Mouse (Mus musculus) c-Kit-positive CD71-negative TER-119-negative erythroid progenitor cells, embryonic 14.5 days (primary cell): ENCODE data around the gene Gm2564.
"Not testable (repeated sequence)": the region's sequence is repeated elsewhere in the genome, so short reads cannot be mapped to it uniquely, and the experiment has no call there.

Experiments used
- DNase-seq: peaks from one replicate; pipeline ENCODE4 v3.0.0-alpha.2; 2013; ENCODE audit warnings: low read depth

Gm2564 gene

DNA sequence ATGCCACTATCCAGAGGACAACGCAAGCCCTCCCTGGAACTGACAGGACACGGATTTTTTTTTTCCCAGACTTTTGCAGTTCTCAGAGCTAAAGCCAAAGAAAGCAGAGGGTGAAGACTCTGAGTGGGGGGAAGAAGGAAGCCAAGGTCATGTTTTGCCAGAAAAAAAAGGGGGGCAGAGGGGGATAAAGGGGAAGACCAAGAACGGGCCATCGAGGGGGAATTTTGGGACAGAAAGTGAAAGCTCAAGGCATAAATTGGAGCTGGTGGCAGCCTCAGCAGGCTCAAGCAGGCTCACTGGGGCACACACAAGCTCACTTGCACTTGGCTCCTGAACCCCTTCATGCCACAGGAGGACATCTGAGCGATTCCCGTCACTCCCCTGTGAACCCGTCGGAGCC, at the start of gene Gm2564:
TSS of gene Gm2564 (plus strand) at position 301 of the 400 bp plus-strand sequence.
- DNase-seq = not testable (repeated sequence)

DNA sequence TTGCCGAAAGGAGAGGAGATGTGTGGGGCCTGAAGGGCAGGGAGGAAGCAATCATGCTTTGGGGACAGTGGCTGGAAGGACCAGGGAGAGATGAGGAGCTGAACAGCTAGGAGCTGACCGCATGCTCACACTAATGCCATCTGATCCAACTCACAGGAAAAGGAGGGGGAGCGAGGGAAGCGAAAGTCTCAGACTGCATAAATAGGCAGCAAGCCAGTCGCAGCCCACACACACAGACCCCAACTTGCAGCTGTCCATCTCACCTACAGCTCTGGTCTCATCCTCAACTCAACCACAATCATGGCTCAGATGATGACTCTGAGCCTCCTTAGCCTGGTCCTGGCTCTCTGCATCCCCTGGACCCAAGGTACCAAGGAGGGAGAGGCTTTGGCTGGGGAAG, 17.6 kb upstream of the Gm2564 start, which contains the start of gene Gm10591:
TSS of gene Gm10591 (plus strand) at position 301 of the 400 bp plus-strand sequence.
- DNase-seq = not testable (repeated sequence)

DNA sequence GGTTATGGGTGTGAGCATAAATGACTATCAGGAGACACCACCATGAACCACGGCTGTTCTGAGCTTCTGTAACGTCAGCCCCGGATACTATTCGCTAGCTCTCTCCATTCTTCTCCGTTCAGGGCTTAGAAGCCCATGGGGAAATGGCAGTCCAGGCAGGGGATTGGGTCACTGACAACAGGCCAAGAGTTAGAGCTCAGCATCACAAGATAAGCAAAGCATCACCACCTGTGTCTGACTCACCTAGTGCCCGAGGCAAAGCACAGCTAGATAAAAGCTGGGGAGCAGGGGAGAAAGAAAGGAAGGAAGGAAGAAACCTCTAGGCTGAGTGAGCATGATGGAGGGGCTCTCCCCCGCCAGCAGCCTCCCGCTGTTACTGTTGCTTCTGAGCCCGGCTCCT, 25.4 kb downstream of the Gm2564 start, which contains the start of gene Ccl27b:
TSS of gene Ccl27b (plus strand) at position 301 of the 400 bp plus-strand sequence.
- DNase-seq = not testable (repeated sequence)

DNA sequence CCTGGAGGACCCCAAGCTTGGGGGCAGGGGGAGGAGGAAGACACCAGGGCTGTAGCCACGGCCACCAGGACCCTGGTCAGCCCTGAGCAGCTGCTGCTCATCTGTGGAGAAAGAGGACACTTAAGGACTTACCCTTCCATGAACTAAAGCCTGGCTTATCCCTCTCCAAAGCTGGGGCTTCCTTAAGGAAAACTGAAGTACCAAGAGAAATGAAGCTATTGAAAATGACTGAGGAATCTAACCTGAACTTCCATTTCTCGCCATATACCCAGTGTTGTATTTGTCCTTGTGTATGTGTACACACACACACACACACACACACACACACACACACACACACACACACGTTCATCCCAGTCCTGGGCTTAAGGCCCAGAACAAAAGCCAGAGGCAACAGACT, 32.3 kb downstream of the Gm2564 start, which contains the start of gene Il11ra2:
TSS of gene Il11ra2 (minus strand) at position 101 of the 400 bp plus-strand sequence.
- DNase-seq = not testable (repeated sequence)

DNA sequence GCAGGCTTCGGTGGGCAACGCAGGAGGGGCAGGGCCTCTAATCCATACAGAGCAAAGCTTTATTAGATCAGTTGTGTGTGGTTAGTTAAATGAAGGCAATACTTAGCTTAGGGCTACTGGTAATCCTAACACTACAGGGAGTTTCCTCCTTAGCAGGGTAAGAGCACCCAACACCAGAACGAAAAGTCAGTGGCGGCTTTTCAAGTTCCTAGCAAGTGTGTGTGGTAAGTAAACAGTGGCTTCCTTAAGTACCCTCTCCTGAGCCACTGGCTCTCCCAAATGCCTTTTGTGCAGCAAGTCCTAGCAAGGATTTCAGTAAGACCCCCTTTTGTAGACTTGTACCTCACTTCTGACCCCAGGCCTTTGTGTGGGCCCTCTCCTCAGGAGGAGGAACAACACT, 45.9 kb downstream of the Gm2564 start:
- DNase-seq = not testable (repeated sequence)

DNA sequence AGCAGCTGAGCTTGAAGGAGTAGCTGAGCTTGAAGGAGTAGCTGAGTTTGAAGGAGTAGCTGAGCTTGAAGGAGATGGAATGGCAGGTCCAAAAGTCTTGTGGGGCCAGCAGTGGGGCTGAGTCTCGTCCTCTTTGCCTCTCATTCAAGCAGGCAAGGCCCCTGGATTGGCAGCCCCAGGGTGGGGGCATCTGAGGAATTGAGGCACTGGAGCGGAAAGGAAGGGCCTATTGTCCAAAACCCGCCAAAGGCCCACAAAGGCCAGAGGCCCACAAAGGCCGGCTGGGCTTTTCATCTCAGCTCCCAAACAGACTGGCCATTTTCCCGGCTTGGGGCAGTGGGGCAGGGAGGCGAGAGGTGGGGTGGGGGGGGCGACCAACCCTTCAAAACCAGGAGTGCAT, 49.8 kb downstream of the Gm2564 start:
- not testable (repeated sequence) for DNase-seq

DNA sequence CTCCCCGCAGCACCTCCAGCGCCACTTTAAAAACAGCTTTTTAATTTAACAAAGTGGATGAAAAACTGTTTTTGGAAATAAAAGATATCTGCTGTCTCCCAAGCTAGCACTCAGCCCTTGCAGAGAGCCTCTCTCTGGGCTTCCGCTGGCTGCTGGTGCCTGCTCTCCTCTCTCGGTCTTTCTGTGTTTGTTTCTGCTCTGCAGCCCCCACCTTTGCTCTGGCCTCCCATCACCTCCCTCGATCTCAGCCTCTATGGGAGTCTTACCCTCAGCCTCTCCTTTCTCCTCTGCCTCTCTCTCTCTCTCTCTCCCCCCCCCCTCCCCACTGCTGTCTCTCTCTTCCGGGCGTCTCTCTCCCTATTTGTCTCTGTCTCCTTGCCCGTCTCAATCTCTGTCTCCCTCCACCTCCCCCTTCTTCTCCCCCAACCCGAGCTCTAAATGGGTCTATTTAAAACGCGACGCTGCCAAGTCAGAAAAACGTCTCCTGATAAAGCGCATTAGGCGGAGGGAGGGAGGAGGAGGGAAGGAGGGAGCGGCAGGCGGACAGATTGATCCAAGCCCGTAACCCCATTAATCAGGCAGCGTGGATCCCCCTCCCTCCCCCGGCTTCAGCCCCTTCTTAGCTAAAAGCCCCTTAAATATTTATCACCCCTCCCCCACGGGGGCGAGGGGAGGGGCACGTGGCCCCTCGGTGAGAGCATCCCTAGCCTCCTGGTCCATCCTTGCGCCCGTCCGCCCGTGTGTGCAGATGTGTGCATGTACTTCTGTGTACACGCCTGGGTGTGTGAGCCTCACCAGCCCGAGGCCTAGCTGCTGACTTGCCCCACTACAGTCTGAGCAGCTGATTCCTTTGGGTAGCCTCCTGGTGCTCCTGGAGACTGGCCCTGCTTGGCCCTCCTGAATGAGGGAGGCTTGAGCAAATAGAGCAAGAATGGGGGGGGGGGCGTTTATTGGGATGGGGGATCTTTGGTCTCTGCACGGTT, 51.1 kb downstream of the Gm2564 start:
- DNase-seq = not testable (repeated sequence)
